Comparison of ENCODE assay signal across 24 mouse cellular contexts in the genomic region with DNA sequence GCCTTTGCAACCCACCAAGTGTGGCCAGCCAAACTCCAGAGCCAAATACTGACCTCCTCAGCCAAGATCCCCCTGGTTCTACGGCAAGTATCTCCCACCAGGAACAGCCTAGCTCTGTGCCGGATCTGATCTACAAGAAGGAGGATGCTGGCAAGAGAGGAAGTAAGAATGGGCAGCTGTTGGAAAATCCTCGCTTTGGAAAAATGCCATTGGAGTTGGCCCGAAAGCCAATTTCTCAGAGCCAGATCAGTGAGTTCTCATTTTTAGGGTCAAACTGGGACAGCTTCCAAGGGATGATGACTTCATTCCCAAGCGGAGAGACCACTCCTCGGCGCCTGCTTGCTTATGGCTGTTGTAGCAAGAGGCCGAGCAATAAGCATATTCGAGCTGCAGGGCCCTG. TPM values are rescaled to one million over a fixed set of nuclear protein-coding genes. Genes with fewer than 3 reads are reported as not detected.
DNase-seq lines count a peak whose midpoint lies in the region; ATAC-seq and TF ChIP-seq lines count a peak whose summit lies in the region.
"Had no signal": no experiment of that assay in that cellular context is flagged by ENCODE, and none has a peak within 500 bp of the region (broad histone marks: within the 10 kb centered on the region; RNA-seq: fewer than 3 reads in every experiment).

No protein-coding gene starts in this region.

- no peak overlapping the region for H3K4me2 ChIP-seq in hindbrain, postnatal 0 days (ENCODE audit: low read depth, low read length)
- no peak overlapping the region for H3K4me2 ChIP-seq in hindbrain, embryonic 16.5 days (ENCODE audit: low read length)
- H3K4me2 ChIP-seq in lung, embryonic 16.5 days (ENCODE audit: low read depth, low read length) = no peak overlapping the region
- H3K4me2 ChIP-seq: heart, embryonic 13.5 days; hindbrain, embryonic 15.5 days had no signal

- no peak overlapping the region for H3K4me3 ChIP-seq in hindbrain, postnatal 0 days (ENCODE audit: low read length)
- H3K4me3 ChIP-seq in hindbrain, embryonic 16.5 days (ENCODE audit: low read length) = no peak overlapping the region
- H3K4me3 ChIP-seq in lung, embryonic 16.5 days (ENCODE audit: low read length) = no peak overlapping the region
- H3K4me3 ChIP-seq: embryonic facial prominence, embryonic 10.5 days; heart, embryonic 13.5 days; hindbrain, embryonic 15.5 days had no signal

- no peaks in the 10 kb centered on the region for H3K27me3 ChIP-seq in hindbrain, postnatal 0 days (ENCODE audit: insufficient read depth, low read length)
- H3K27me3 ChIP-seq in hindbrain, embryonic 16.5 days (replicated peaks; ENCODE audit: control insufficient read depth, insufficient read depth, low read length) = no peaks in the 10 kb centered on the region
- no peaks in the 10 kb centered on the region for H3K27me3 ChIP-seq in lung, embryonic 16.5 days (ENCODE audit: control insufficient read depth, insufficient read depth, low read depth, low read length)
- H3K27me3 ChIP-seq: CH12.LX; heart, embryonic 13.5 days; hindbrain, embryonic 15.5 days; Patski had no signal

- 62% methylated on average over 9 of the region's 9 CpGs for WGBS in hindbrain, postnatal 0 days
- 81% methylated on average over 9 of the region's 9 CpGs for WGBS in hindbrain, embryonic 16.5 days
- 72% methylated on average over 9 of the region's 9 CpGs for WGBS in lung, embryonic 16.5 days

- peaks cover 77% of the 10 kb centered on the region for H3K36me3 ChIP-seq in hindbrain, postnatal 0 days (ENCODE audit: insufficient read depth, low read length)
- peaks cover 76% of the 10 kb centered on the region for H3K36me3 ChIP-seq in hindbrain, embryonic 16.5 days (ENCODE audit: control insufficient read depth, insufficient read depth, low read length)
- peaks cover 72% of the 10 kb centered on the region for H3K36me3 ChIP-seq in lung, embryonic 16.5 days (ENCODE audit: control insufficient read depth, insufficient read depth, low read length)

- H3K9ac ChIP-seq in hindbrain, postnatal 0 days (replicated peaks; ENCODE audit: low read length) = no peak overlapping the region
- no peak overlapping the region for H3K9ac ChIP-seq in hindbrain, embryonic 16.5 days (ENCODE audit: low read depth, low read length)
- no peak overlapping the region for H3K9ac ChIP-seq in lung, embryonic 16.5 days (ENCODE audit: low read length)
- H3K9ac ChIP-seq: heart, embryonic 13.5 days; hindbrain, embryonic 15.5 days had no signal

- no peak for TF ChIP-seq CTCF in hindbrain, postnatal 0 days (IDR thresholded peaks at IDR 0.05; ENCODE audit: low read depth)

- no peak overlapping the region for H3K27ac ChIP-seq in hindbrain, postnatal 0 days
- H3K27ac ChIP-seq in hindbrain, embryonic 16.5 days (ENCODE audit: low read depth, low read length) = no peak overlapping the region
- no peak overlapping the region for H3K27ac ChIP-seq in lung, embryonic 16.5 days (ENCODE audit: low read length)
- H3K27ac ChIP-seq: embryonic facial prominence, embryonic 10.5 days; heart, embryonic 13.5 days; hindbrain, embryonic 15.5 days had no signal

- peak; percentile 48 to 59 for DNase-seq in cerebellum, postnatal 14 days
- DNase-seq in cerebellum, adult 11-12 months = no peak
- peak; percentile 13 for DNase-seq in hindbrain, postnatal 0 days (ENCODE audit: low spot score)
- DNase-seq in lung, postnatal 14 days = no peak
- DNase-seq: adrenal gland, postnatal 14 days; cerebellum, adult 2 months; cerebellum, postnatal 36 days; gastrocnemius, postnatal 14 days; heart, postnatal 36 days had no signal

- no peaks in the 10 kb centered on the region for H3K4me1 ChIP-seq in hindbrain, postnatal 0 days (ENCODE audit: insufficient read depth, low read length)
- no peaks in the 10 kb centered on the region for H3K4me1 ChIP-seq in hindbrain, embryonic 16.5 days (ENCODE audit: control insufficient read depth, insufficient read depth, low read depth, low read length)
- H3K4me1 ChIP-seq in lung, embryonic 16.5 days (replicated peaks; ENCODE audit: control insufficient read depth, insufficient read depth, low read length) = no peaks in the 10 kb centered on the region
- H3K4me1 ChIP-seq: embryonic facial prominence, embryonic 10.5 days; heart, embryonic 13.5 days; hindbrain, embryonic 15.5 days had no signal

- no peaks in the 10 kb centered on the region for H3K9me3 ChIP-seq in hindbrain, postnatal 0 days (ENCODE audit: low read length)
- no peaks in the 10 kb centered on the region for H3K9me3 ChIP-seq in hindbrain, embryonic 16.5 days (ENCODE audit: control insufficient read depth, low read length)
- H3K9me3 ChIP-seq in lung, embryonic 16.5 days (ENCODE audit: control insufficient read depth, low read length) = no peaks in the 10 kb centered on the region
- H3K9me3 ChIP-seq: embryonic facial prominence, embryonic 10.5 days; heart, embryonic 13.5 days; hindbrain, embryonic 15.5 days had no signal

- ATAC-seq in hindbrain, postnatal 0 days = no peak
- no peak for ATAC-seq in hindbrain, embryonic 16.5 days
- 0 out of 2 replicates have a peak, but pooled peaks have one; percentile 5 for ATAC-seq in lung, embryonic 16.5 days (ENCODE audit: low read depth)
- ATAC-seq: activated CD4-positive, CD25-positive, alpha-beta regulatory T cell, adult 4 months; forebrain, embryonic 16.5 days; Patski had no signal

RNA-seq across cellular contexts. Expression of gene Hsf5, which starts 5.4 kb away (rescaled TPM):
- total RNA-seq in hindbrain, postnatal 0 days (2014; rRNA removed) = 0.10 and 0.29 TPM in 2 replicates
- polyA plus RNA-seq in hindbrain, postnatal 0 days (2015; fragmentation: Nextera tagmentation; extraction: Ambion mirVana) = 0.20 and 0.33 TPM in 2 replicates
- 0.34 and 0.45 TPM in 2 replicates for polyA plus RNA-seq in hindbrain, embryonic 16.5 days (2015; fragmentation: Nextera tagmentation; extraction: Ambion mirVana)
- 0.25 and 0.26 TPM in 2 replicates for polyA plus RNA-seq in lung, embryonic 16.5 days (2015; fragmentation: Nextera tagmentation; extraction: Ambion mirVana)
- total RNA-seq: adrenal gland, postnatal 14 days; gastrocnemius, adult 18-20 months; gastrocnemius, postnatal 14 days; heart, postnatal 36 days had no signal

RNA-seq across cellular contexts. Expression of gene Mtmr4, which starts 19.6 kb away (rescaled TPM):
- 110 and 125 TPM in 2 replicates for total RNA-seq in hindbrain, postnatal 0 days (2014; rRNA removed)
- polyA plus RNA-seq in hindbrain, postnatal 0 days (2015; fragmentation: Nextera tagmentation; extraction: Ambion mirVana) = 30.6 and 34.8 TPM in 2 replicates
- 40.3 and 51.6 TPM in 2 replicates for polyA plus RNA-seq in hindbrain, embryonic 16.5 days (2015; fragmentation: Nextera tagmentation; extraction: Ambion mirVana)
- 33.5 and 33.9 TPM in 2 replicates for polyA plus RNA-seq in lung, embryonic 16.5 days (2015; fragmentation: Nextera tagmentation; extraction: Ambion mirVana)

RNA-seq across cellular contexts. Expression of gene Sept4, which starts 42.8 kb away (rescaled TPM):
- 32.3 and 39.6 TPM in 2 replicates for total RNA-seq in hindbrain, postnatal 0 days (2014; rRNA removed)
- 54.9 and 63.6 TPM in 2 replicates for polyA plus RNA-seq in hindbrain, postnatal 0 days (2015; fragmentation: Nextera tagmentation; extraction: Ambion mirVana)
- 43.4 and 47.7 TPM in 2 replicates for polyA plus RNA-seq in hindbrain, embryonic 16.5 days (2015; fragmentation: Nextera tagmentation; extraction: Ambion mirVana)
- polyA plus RNA-seq in lung, embryonic 16.5 days (2015; fragmentation: Nextera tagmentation; extraction: Ambion mirVana) = 96.9 and 111 TPM in 2 replicates

RNA-seq across cellular contexts. Expression of gene Gm11492, which starts 45.1 kb away (rescaled TPM):
- total RNA-seq in hindbrain, postnatal 0 days (2014; rRNA removed) = not detected in 2 replicates
- not detected in 2 replicates for polyA plus RNA-seq in hindbrain, postnatal 0 days (2015; fragmentation: Nextera tagmentation; extraction: Ambion mirVana)
- not detected in 2 replicates for polyA plus RNA-seq in hindbrain, embryonic 16.5 days (2015; fragmentation: Nextera tagmentation; extraction: Ambion mirVana)
- not detected in 2 replicates for polyA plus RNA-seq in lung, embryonic 16.5 days (2015; fragmentation: Nextera tagmentation; extraction: Ambion mirVana)
- total RNA-seq: adrenal gland, adult 18-20 months; adrenal gland, postnatal 14 days; CH12.LX; gastrocnemius, adult 18-20 months; gastrocnemius, postnatal 14 days; heart, postnatal 36 days had no signal
- polyA plus RNA-seq: activated CD4-positive, CD25-positive, alpha-beta regulatory T cell, adult 4 months; cerebellum, adult 2 months; embryonic facial prominence, embryonic 10.5 days; embryonic facial prominence, embryonic 14.5 days; forebrain, embryonic 16.5 days; heart, embryonic 13.5 days; heart, postnatal 0 days; hindbrain, embryonic 11.5 days; hindbrain, embryonic 15.5 days; intestine, embryonic 14.5 days; Patski had no signal

RNA-seq across cellular contexts. Expression of gene Rnf43, which starts 51.0 kb away (rescaled TPM):
- 0.90 and 10.7 TPM in 2 replicates for total RNA-seq in hindbrain, postnatal 0 days (2014; rRNA removed)
- 0.85 and 1.8 TPM in 2 replicates for polyA plus RNA-seq in hindbrain, postnatal 0 days (2015; fragmentation: Nextera tagmentation; extraction: Ambion mirVana)
- polyA plus RNA-seq in hindbrain, embryonic 16.5 days (2015; fragmentation: Nextera tagmentation; extraction: Ambion mirVana) = 0.71 and 1.5 TPM in 2 replicates
- 15.8 and 16.5 TPM in 2 replicates for polyA plus RNA-seq in lung, embryonic 16.5 days (2015; fragmentation: Nextera tagmentation; extraction: Ambion mirVana)

Comparison
In these comparisons a context has a peak if more than half of its experiments do, and no peak if none do; other contexts are left out.
1. DNase-seq: peak in cerebellum, postnatal 14 days (2 of 2) and hindbrain, postnatal 0 days (single experiment); none in cerebellum, adult 11-12 months (single experiment) and lung, postnatal 14 days (single experiment).